Mouse (Mus musculus) cerebellum, adult 2 months (tissue): ENCODE data around the gene Cyp4f18.

Source experiments
- CTCF ChIP-seq: fragments of 200-500 bp; IDR thresholded peaks from 2 replicates; pipeline ENCODE4 v1.5.1; 2011; ENCODE audit warnings: low read depth, mild to moderate bottlenecking, control low read depth, low read length, moderate library complexity, borderline replicate concordance; ENCODE audit not compliant: insufficient read depth
- POLR2A ChIP-seq: fragments of 200-500 bp; IDR thresholded peaks from 2 replicates; pipeline ENCODE4 v1.6.1; 2011; ENCODE audit warnings: low read length, control low read depth, borderline replicate concordance; ENCODE audit not compliant: insufficient read depth

DNA sequence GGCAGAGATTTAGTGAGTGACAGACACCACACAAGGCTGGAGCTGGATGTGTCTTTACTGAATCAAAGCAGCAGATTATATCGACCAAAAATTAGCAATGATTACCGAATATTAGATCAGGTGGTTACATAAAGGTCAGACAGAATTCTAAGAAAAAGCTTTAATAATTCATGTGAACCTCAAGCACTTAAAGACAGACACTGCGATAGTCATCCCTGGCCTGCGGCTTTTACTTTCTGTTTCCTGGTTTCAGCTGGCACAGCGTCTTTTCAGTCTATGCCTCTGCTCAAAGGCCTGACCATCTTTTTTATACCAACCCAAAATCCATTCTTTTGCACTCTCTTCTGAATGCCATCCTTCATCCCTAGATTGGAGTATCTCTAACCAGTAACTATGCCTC is 60.8 kb downstream of the Cyp4f18 start:
- no peak for TF ChIP-seq CTCF
- no peak for TF ChIP-seq POLR2A
